Mouse (Mus musculus) WW6 (cell line): ENCODE measurements around the gene Adamts2.

Experiments used
- DNase-seq: peaks from one replicate; pipeline ENCODE4 v3.0.0-alpha.2; 2013; ENCODE audit warnings: low read depth, low spot score

The Adamts2 gene

GRCm38 (mm10) chr11:50622238-50622726 is 20.4 kb downstream of the Adamts2 start:
- DNase-seq: no peak

- DNase-seq: no peak
Measured at GRCm38 (mm10) chr11:50623806-50624205, 21.9 kb downstream of the Adamts2 start.

DNA sequence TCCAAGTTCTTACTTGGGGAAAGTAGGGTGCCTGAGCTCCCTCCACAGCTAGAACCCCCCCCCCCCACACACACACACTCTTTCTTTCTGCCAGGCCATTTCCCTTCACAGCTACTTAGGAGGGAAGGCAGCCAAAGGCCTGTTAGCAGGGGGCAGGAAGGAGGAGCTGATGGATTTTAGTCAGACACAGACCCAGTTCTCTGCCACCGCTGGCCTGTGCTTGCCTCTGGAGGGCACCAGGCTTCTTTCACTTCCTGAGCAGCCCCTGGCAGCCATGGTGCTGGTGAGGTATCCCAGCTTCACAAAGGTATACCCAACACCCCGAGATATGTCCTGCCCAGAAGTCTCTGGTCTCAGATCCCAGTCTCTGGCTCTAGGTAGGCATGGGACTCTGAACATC is 22.4 kb downstream of the Adamts2 start:
- no peak for DNase-seq

DNA sequence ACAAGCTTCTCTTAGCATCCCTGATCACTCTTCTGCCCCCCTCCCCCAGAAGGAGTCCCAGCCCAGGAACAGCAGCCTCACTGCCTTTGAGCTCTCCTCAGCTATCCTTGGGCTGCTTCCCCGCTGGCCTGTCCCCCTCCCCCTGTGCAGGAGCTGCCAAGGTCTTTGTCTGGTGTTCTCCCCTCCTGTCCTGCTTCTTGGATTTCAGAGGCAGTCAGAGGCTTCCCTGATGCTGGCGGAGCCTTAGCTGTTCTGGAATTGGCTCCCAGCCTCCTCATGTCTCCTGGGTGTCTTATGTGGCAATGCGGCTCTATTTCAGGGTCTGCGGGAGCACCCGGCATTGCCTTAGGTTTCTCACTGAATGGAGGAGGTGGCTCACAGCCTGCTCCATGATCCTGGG is 22.8 kb downstream of the Adamts2 start:
- DNase-seq: no peak

GRCm38 (mm10) chr11:50628915-50629314 is 27.0 kb downstream of the Adamts2 start:
- DNase-seq: no peak

DNA sequence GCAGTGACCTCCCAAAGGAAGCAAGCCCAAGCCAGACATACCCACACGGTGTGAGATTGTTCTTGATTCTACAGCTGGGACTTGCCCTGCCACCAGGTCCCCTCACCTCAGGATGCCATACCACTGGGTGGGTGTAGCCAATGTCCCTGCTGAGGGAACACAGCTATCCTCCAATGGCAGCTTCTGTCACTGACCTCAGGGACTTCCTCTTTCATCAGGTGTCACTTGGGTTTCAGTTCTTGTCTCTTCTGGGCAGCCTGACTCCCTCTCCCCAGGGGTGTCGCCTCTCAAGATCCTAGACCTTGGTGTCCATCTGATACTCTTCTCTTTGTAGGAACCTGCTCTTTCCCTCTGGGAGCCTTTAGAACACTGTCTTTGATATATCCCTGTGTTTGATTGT is 28.6 kb downstream of the Adamts2 start:
- no peak for DNase-seq

- DNase-seq: no peak
Measured at GRCm38 (mm10) chr11:50632270-50632669, 30.4 kb downstream of the Adamts2 start.

DNA sequence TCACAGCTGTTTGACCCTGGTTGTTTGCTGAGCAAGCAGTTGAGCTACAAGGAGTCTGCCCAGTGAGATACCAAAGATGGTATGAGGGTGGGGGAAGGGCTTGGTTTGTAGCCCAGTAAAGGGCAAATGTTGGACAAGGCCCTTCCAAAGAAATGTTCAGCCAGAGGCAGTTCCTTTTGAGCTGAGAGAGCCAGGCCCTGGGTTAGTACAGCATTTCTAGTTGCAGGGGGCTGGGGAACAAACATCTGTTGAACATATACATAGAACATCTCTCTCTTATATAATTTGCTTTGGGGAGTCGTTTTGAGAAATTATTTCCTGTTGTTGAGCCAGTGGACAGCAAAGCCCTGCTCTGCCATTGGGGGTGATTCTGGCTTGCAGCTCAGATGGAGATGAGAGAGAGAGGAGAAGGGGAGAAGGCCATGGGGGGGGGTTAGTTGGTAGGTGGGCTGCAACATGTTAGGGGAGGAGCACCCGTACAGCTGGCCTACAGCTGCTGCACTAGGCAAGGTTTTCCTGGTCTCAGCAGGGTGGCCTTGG is 33.2 kb downstream of the Adamts2 start:
- no peak for DNase-seq

DNA sequence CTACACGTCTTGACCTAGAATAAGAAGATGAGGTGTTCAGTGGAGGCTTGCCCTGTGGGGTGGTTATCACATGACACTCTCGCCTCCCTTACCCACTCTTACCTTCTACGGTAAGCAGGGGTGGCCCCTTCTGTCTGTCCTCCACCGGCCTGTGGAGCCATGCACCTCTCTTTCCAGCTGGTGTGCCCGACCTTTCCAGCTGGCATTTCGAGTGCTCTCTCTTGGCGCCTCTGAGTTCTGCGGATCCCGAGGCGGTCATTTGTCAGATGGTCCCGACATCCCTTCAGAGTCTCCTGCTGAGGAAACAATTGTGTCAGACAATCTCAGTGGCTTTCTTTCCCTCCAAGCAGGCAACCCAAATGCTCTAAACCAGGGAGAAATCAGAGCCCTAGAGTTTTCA is 35.1 kb downstream of the Adamts2 start:
- DNase-seq: no peak

GRCm38 (mm10) chr11:50638197-50638867 is 36.4 kb downstream of the Adamts2 start:
- no peak for DNase-seq

- DNase-seq: no peak
Measured at GRCm38 (mm10) chr11:50638868-50639220, 37.0 kb downstream of the Adamts2 start.

GRCm38 (mm10) chr11:50642583-50642982 is 40.7 kb downstream of the Adamts2 start:
- DNase-seq: no peak

DNA sequence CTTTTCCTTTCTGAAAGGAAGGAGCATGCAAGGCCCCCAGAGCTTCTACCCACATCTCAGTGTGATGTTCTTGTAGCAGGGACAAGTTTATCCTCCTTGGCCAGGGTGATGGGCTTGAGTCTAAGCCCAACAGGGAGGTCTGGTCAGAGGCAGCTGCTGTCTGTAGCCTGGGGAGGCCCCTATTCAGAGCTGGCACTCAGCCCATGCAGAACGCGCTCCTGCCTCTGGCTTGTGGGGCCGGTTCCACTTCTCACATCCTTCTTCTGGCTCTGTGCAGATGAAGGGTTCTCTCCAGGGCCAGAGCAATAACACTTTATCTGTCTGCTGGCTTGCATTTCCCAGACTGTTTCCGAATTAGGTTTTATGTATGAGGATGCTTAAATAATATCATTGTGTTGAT is 44.3 kb downstream of the Adamts2 start:
- no peak for DNase-seq

DNA sequence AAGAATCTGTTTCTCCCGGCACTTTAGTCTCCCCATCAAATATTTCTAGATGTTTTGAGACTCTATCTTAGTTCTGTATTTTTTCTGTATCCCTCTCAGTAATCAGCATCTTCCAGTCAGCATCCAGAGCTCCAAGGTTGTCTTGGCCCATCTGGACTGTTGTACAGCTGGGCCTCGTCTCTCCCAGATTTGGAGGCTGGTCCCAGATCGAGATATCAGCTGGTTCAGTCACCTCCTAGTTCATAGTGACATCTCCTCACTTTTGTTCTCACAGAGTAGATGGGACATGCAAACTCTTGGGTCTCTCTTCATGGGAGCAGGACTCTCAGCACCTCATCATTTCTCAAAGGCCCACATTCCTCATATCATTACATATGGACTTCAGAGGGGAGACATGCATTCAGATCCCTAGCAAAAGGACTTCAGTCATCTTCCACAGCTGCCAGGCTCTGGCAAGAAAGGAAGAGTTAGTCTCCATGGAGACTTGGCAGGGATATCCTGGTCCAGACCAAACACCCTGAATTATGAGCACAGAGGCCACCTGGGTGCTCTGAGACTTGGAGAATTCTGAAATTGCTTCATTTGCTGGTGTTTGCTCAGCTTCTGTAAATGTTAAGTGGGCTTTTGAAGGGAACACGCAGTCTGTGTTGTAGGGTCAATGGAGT is 46.4 kb downstream of the Adamts2 start:
- no peak for DNase-seq

DNA sequence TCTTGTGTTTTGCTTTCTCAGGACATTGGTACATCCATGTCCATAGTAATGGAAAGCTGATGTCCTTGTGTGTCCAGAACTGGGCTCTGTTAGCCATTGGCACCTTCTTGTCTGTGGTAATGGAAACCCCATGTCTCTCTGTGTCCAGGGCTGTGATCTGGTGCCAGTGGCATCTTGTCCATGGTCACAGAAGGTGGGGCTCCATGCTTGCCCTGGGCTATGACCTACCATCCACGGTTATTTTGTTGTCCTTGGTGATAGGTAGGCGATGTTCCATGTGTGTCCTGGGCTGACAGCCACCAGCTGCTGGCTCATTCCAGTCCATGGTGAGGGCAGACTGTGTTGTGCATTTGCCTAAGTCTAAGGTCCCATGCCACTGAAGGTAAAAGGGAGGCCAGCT is 48.2 kb downstream of the Adamts2 start:
- no peak for DNase-seq

DNA sequence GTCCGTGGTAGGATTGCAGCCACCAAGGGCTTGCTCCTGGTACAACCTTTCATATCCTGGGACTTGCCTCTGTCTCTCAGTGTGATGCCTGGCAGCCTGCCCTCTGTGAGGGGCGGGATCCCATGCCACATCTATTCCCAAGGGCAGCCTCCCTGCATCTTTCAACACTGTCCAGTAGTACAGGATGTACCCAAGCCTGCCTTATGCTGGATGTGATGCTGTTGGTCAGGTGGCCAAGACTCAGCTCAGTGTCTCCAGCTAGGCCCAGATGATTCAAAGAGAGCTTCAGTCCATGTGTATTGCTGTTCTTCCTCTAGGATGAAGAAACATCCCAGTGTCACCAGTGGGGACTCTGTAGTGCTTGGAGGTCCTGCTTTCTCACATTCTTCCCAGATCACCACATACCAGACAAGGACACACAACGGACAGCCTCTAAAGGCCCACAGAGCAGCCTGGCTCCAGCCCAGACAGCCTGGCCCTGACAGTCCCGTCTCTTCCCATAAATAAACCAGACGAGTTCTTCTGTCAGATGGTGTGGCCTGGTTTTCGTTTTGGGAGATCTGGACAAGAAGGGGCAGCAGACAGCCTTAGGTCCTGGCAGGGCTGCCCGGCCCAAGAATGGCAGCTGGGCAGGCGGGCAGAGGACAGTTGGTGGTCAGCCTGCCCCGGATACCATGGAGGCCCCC is 52.0 kb downstream of the Adamts2 start:
- DNase-seq: no peak

- DNase-seq: no peak
Measured at GRCm38 (mm10) chr11:50658826-50659225, 56.9 kb downstream of the Adamts2 start.

DNA sequence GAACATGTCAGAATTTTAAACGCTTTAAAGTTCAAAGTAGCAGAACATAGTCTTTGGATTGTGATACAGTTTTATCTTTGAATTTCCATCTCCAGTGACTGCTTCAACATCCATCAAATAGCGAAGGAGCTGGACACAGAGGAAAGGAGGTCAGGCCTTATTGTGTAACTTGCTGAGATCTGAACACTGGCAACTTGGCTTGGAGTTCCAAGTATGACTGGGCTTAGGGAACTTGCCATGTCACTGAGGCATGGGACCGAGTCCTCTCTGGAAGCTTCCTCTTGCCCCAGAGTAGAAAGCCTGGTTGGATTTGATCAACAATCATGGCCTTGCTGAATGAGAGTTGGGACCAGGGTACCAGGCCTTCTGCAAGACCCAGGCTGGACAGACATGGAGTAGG is 60.3 kb downstream of the Adamts2 start:
- DNase-seq: no peak

DNA sequence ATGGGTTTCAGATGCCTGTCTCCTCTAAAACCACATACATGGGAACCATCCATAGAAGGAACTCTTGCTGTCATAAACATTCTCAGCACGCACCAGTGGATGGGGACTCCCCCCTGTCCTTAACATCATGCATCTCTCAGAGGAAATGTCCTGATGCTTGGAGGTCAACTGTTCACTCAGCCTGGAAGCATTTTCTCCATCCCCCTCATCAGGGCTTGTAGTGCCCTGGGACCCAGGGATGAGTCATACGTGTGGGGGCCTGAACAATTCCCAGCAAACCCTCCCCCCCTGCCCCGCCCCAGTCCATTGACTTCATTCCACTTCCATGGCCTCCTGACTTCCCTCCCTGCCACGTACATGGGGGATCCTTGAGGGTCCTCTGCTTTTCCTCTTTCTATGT is 62.9 kb downstream of the Adamts2 start:
- no peak for DNase-seq

DNA sequence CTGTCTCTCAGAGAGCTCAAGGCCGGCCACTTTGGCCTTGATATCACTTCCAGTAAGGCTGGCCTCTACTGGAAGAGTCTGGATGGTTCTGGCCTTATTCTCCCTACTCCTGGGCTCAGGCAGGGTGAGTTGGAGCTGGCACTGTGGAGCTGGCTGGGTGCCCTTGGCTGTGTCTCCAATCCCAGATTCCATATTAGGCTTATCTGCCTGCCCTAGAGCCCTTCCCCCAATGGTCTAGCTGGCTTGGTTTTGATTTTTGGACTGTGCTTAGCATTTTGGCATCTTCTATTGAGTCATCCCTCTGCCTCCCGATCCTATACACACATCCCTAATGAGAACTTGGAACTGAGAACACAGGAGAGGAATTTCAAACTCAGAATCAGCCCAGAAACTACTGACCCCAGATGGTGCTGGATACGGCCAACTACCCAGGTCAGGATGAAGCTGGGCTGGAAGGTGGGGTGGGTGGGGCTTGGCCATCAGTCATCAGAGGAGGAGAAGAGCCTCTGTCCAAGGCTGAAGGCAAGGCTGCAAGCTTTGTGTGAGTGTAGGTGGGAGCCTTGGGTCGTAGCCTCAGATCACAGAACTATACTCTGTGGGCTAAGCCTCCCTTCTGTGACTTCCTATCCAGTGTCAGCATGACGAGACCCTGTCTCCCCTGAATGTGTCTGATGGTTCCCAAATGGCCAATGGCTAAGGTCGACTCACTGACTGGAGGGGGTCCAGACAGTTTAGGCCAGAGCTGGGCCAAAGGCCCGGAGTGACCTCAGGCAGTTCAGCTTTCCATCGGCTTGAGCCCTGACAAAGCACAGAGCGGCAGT is 67.9 kb downstream of the Adamts2 start:
- DNase-seq: no peak

- DNase-seq: no peak
Measured at GRCm38 (mm10) chr11:50670363-50670725, 68.5 kb downstream of the Adamts2 start.

DNA sequence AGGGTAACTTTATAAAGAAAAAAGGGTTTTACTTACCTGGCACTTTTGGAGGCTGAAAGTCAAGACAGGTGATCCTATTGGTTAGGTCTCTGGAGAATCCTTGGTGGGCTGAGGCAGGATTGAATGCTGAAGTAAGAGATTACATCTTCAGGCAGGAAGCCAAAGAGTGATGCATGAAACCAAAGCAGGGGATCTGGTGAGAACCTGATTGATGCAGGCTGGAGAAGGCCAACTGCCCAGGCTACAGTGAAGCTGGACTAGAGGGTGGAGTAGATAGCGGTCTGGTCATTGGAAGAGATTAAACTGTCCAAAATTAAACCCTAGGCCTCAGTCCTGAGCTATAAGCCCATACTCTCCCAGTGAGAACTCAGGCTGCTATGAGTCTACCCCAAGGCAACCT is 69.0 kb downstream of the Adamts2 start:
- no peak for DNase-seq
